Mouse (Mus musculus): ENCODE measurements around the gene Ip6k3. TPM values are rescaled to one million over a fixed set of nuclear protein-coding genes. Genes with fewer than 3 reads are reported as not detected.

The Ip6k3 gene
- total RNA-seq, 1 experiment from 2014 or later = not detected

DNA sequence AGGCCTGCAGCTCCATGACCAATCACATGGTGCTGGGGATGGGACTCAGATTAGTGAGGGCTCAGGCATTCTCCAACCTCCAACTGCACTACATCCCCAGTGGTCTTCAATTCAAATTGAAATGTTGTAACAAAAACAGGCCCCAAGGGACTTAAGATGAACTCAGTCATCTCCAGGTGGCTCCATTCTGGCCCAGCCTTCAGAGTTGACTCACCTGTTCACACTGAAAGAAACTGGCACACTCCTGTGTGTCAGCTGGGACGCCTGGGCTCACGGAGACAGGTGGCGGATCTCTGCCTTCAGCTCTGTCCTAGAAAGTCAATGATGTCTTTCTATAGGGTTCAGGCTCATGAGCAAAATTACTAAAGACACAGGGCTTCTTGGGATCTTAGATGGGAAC is 18.5 kb upstream of the Ip6k3 start:
- ATAC-seq (ENCODE audit: extremely low read depth, insufficient number of reproducible peaks, low FRiP score, poor library complexity, severe bottlenecking) = no peak

DNA sequence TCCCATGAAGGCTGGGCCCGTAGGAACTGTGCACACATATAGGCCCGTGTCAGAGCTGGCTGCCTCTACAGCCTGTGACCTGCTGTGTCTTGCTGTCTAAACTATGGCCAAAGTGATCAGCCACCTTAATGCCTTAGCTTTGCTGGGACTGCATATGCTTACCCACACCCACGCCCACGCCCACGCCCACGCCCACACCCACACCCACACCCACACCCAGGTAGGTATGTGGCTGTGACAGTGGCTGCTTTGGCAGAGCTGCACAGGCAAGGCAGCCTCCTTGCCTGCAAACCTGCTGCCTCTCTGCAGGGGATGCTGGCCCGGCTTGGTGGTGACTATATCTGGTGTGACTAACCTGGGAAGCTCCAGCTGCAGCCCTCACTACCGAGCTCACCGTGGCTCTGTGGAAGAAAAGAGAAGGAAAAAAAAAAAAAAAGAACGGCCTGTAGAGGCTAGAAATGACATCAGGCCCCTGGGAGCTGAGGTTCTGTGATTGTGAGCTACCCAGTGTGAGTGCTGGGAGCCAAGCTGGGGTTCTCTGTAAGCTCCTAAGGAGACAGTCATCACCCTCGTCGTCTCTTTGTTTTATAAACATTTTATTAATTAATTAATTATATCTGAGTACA is 16.2 kb upstream of the Ip6k3 start:
- no peak for ATAC-seq (ENCODE audit: extremely low read depth, insufficient number of reproducible peaks, low FRiP score, poor library complexity, severe bottlenecking)

DNA sequence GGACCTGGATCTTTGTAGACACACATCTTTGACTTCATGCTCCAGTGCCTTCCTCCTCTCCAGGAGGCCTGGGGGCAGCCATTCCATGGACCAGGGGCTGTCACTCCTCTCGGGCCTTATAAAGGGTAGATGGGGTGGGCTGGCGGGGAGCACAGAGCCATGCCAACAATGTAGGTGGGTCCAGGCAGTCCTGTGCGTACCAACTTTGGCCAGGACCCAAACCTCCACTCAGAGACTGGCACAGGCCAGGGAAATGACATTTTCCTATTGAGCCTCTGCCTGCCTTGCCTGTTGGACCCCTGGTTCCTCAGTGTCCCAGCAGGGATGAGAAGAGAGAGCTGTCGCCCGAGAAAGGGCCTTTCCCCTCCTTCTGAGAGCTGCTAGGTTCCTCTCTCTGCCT is 14.8 kb upstream of the Ip6k3 start:
- ATAC-seq (ENCODE audit: extremely low read depth, insufficient number of reproducible peaks, low FRiP score, poor library complexity, severe bottlenecking) = no peak

DNA sequence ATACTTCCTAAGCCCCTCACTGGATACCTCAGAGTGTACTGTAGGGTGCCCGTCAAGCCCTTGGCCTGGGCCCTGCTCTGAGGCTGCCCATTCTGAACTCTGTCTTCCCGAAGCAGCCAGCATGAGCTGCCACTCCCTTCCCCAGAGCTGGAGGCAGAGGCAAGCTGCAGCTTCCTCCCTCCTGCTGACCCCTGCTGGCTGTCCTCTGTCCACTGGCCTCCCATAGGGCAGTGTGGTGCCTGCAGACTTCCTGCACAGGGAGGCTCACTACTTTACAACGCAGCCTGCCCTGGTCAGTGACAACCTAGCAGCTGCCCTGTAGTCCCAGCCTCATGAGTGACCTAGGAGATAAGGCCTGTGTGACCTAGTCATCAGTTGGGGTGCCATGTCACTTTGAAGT is 14.1 kb upstream of the Ip6k3 start:
- no peak for ATAC-seq (ENCODE audit: extremely low read depth, insufficient number of reproducible peaks, low FRiP score, poor library complexity, severe bottlenecking)

DNA sequence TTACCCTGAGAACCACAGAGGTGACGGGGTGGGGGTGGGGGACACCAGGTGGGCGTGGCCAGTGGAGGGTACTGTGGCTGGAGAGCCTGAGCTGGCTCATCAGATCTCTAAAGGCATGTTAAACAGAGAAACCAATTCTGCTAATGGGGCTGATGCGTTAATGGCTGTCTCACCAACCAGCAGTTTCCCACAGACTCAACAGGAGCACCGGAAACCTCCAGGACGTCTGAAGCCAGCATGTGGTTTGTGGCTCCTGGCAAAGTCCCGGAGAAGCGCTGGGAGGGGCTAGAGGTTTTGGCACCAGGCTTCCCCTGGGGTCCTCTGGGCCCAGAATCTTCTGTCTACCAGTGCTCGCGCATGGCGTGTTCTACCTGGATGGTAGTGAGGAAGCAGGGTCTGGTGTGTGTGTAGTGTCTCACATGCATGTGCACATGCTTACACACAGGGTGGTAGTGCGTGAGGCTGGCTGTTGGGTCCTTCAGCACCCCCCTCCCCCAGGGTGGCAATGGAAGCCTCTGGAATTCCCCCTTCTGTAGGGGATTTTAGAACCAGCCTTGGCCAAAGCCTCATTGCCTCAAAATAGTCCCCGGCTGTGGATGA is 12.2 kb upstream of the Ip6k3 start:
- no peak for ATAC-seq (ENCODE audit: extremely low read depth, insufficient number of reproducible peaks, low FRiP score, poor library complexity, severe bottlenecking)

DNA sequence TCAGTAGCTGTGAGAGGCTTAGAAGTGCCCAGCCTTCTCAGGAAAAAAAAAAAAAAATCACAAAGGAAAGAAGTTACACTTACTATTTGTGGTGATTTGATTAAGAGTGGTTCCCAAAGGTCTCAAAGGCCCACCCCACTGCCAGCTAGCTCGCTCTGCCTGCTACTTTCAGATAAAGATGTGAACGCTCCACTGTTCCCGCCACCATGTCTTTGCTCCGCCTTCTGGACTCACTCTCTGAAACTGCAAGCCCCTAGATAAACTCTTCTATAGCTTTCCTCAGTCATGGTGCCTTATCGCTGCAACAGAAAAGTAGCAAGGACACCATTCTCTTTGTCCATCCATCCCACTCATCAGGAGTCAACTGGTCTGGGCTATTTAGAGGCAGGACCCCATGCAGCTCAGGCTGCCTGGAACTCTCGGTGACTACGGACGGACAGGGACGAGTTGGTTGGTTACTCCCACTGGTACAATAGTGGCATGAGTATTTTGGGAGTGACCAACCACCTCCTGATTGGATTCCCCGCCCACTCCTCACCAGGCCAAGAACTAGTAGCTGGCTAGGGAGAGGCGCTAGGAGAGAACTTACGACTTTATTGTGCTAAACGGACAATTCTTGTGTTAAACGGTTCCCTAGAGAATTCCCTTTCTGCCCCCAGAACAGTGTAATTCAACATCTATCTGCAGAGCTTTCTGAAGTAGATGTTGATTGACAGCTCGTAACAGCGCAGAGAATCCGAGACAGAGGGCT is 11.0 kb upstream of the Ip6k3 start:
- no peak for ATAC-seq (ENCODE audit: extremely low read depth, insufficient number of reproducible peaks, low FRiP score, poor library complexity, severe bottlenecking)

DNA sequence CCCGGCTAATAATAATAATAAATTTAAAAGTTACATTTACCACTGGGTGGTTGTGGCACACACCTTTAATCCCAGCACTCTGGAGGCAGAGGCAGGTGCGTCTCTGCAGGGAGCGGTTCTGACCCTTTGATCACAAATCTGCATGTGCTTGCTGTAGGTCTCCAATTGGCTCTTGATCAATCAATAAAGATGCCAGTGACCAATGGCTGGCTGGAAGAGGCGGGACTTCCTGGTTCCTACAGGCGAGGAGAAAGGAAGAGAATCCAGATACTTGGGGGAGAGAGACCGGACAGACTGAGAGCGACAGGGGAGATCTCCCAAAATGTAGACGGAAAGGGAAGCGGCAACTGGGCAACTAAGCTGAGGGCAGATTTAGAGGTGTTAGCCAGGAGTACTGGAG is 10.4 kb upstream of the Ip6k3 start:
- ATAC-seq (ENCODE audit: extremely low read depth, insufficient number of reproducible peaks, low FRiP score, poor library complexity, severe bottlenecking) = no peak

DNA sequence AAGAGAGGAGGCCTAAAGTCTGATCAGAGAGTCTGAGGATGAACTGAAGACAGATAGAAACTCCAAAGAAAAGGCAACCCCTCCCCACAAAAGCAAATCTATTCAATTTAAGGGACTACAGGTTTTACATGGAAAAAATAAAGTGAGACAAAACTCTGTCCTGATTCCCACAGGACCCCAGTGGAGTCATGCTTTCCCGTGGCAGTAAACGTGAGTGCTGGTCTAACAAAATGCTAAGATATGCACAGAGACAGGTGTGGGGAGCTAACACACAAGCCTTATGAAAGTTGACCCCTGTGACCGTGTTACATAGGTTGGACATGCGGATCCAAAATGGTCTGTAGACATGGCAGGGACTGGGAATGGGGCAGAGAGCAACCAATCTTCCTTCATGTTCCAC is 9.2 kb upstream of the Ip6k3 start:
- no peak for ATAC-seq (ENCODE audit: extremely low read depth, insufficient number of reproducible peaks, low FRiP score, poor library complexity, severe bottlenecking)

DNA sequence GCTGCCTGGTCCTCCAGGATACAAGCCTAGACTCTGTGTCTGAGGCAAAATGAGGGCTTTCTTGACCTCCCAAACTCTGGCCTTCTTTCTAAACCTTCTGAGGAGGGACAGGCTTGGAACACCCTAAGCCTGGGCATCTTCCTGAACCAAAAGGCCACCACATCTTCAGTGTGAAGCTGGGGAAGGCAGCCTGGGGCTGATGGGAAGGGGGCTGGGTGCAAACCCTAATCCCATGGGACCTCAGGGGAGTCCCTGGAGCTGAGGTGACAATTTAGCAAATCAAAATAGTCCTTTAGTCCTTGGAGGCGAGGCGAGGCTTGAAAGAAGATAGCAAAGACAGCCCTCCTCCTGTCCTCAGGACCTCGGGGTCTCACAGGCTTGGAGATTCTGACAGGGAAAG is 8.7 kb upstream of the Ip6k3 start:
- no peak for ATAC-seq (ENCODE audit: extremely low read depth, insufficient number of reproducible peaks, low FRiP score, poor library complexity, severe bottlenecking)

DNA sequence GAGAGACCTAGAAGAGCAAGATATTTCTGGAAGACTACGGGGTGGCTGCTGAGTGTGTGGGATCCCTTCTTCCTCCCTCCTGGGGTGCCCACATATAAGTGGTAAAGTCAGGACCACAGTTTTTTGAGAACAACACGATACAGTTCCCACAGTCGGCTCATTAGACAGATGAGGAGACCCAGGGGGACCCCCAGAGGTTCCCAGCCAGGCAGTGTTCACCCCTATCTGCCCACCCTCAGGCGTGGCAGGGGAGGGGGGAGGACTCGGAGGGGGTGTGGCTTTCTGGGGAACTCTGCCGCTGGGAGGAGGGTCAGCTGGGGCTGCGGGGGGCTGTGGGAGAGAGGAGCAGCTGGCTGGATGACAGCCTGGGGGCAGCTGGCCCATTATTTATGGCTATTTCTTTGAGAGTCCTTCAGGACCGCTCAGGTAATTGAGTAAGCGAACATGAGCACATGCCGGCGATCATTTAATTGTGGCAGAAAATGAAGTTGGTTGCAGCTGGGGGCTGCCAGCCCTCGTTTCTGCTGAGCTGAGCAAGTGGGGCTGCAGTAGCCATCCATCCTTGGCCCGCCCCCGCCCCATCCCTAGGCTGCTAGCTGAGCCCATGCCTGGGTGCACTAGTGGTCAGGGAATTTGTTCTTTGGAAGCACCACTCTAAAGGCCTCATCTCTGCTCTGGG is 7.7 kb upstream of the Ip6k3 start:
- ATAC-seq (ENCODE audit: extremely low read depth, insufficient number of reproducible peaks, low FRiP score, poor library complexity, severe bottlenecking) = no peak

DNA sequence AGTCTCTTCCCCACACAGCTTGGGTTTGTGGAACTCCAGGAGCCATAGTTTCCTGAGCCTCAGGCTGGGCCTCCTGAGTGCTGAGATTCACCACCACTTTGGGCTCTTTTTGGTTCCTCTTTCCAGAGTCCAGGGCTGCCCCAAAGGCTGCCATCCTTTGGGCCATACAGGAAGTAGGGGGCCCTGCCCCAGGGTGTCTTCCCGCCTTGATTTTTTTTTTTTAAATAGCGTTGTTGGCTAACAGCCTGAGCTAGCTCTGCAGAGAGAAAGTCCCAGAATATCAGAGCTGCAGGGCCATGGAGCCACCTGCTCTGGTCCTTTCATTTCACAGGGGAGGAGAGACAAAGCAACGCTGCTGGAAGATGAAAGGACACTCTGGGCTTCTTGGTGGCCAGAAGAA is 6.1 kb upstream of the Ip6k3 start:
- no peak for ATAC-seq (ENCODE audit: extremely low read depth, insufficient number of reproducible peaks, low FRiP score, poor library complexity, severe bottlenecking)

DNA sequence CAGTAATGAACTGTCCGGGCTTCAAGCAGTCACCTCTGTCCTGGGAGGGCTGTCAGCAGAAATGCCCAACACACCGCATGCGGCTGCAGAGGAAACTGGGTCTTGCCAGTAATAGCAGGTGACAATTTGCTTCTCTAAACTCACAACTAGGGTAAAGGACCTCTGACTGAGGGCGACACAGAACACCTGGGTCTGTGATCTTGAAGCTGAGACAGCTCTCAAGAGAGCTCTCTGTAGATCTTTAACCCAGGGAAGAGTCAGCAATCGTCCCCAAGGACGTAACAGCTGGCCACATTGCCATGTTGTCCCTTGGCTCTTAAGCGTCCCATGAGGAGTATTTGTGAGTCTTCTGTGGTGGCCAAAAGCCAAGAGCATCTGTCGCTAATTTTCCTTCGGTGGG is 4.9 kb upstream of the Ip6k3 start:
- ATAC-seq (ENCODE audit: extremely low read depth, insufficient number of reproducible peaks, low FRiP score, poor library complexity, severe bottlenecking) = no peak

DNA sequence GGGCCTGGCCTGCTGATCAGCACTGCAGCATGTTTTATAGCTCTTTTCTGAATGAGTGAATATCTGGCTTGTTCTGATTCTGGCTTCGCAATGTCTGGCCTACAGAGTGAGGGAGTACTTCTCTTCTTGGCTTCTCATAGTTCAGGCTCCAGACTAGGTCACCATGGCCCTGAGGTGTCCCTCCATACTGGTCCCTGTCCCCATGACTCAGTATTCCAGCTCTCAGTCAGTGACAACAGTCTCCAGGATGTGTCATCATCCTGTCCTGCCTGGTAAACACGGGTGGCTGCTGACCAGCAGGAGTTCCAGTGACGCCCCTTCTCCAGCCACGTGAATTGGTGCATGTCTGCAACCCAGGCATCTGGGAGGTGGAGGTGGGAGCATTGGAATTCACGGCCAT is 3.5 kb upstream of the Ip6k3 start:
- ATAC-seq (ENCODE audit: extremely low read depth, insufficient number of reproducible peaks, low FRiP score, poor library complexity, severe bottlenecking) = no peak

DNA sequence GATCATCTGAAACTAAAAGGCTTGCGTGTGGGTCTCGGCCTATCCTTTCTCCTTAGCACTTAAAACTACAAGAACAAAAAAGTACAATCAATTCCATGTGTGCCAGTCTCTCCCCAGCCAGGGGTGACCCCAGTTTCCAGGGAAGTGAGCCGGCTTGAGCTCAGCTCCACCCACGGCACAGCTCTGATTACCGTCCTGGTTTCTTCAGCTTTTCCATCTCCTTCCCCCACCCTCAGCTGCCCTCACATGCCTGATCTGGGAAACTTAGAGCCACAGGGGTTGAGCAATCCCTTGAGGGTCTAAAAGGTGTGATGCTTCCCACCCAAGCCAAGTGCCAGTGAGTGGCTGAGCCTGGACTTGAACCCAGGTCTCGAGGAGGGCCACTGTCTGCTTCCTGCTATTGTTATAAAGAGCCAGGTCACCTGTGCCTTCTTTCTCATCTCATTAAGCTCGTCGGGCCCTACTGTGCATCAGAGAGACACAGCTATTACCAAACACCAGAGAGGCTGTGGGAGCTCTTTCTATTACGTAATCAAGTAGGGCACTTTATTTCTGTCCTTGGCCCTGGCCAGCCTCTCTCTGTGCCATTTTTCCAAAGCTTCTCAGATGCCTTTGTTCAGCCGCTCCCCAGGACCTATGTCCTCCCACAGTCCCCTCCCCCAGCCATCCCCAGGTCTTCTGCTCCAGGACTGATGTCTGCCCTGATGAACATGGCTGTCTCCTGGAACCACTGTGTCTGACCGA is 2.5 kb upstream of the Ip6k3 start:
- ATAC-seq (ENCODE audit: extremely low read depth, insufficient number of reproducible peaks, low FRiP score, poor library complexity, severe bottlenecking) = no peak

DNA sequence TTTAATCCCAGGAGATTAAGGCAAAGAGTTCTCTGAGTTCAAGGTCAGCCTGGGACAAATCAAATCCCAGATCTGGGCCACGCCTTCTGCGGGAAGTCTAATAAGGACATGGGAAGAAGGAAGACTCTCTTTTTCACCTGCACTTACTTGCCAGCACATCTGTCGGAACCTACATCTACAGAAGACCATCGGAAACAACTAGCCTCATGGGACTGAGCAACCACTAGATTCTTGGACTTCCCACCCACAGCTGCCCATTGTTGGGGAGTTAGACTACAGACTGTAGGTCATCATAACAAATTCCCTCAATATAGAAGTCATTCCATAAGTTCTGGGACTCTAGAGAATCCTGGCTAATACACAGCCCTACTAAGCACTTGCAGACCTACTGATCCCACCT is 974 bp upstream of the Ip6k3 start:
- ATAC-seq (ENCODE audit: extremely low read depth, insufficient number of reproducible peaks, low FRiP score, poor library complexity, severe bottlenecking) = no peak

DNA sequence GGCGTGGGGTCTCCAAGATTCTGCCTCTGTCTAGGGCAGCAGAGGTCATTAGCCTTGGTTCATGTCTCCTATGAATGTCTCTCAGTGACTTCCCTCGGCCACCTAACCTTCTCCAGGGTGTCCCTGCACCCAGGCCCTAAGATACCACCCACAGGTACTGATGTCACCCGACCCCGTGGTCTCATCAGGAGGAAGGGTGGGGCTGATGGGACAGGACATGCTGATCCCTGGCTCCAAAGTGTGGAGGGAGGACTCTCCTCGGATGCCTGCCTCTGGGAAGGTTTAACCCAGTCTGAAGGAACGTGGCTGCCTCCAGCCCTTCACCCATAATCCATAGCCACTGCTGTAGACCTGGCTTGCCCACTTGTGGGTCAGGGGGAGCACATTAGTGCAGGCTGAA is 694 bp downstream of the Ip6k3 start:
- no peak for ATAC-seq (ENCODE audit: extremely low read depth, insufficient number of reproducible peaks, low FRiP score, poor library complexity, severe bottlenecking)

DNA sequence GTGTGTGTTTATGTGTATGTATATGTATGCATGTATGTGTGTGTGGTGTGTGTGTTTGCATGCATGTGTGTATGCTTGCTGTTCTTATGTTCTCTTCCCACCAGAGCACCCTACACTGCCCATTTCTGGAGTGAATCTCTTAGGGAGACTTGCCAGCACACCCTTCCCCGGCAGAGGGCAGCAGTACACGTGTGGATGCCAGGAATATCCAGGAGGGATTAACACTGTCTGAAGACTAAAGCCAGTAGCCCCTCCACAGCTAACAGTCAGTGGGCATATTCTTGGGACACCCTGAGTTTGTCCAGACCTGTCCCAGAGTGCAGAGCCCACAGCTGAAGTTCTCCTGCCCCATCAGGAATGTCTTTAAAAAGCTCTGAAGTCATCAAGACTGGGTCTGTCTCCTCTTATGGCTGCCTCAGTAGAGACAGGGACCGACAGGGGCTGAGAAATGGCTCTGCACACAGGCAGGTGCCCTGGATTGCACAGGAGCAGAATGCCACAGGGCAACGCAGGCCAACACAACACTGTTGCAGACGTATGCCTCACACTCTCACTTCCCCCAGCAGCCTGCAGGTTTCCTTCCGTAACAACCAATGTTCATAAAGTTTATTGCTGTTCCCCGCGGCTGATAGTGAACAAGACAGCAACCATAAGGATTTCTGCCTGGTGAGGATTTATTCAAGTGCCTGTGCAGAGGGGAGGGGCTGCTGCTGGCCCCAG is 2.4 kb downstream of the Ip6k3 start:
- ATAC-seq (ENCODE audit: extremely low read depth, insufficient number of reproducible peaks, low FRiP score, poor library complexity, severe bottlenecking) = no peak

DNA sequence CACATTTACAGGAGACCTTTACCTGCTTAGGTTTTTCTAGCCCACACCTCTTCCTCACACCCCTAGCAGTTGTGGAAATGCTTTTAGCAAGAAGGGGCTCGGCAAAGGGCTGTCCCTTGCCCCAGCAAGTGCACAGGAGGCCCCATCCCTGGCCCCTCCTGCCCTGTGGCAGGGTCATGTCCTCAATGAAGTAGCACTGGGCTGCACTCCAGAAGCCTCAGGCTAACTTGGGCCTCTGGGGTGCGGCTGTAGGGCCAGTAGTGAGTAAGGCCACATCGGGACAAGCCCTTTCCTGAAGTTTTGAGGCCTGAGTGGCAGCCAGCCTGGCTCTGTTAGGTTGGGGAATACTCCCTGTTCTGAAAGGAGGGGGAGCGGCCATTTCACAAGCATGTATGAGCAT is 6.7 kb downstream of the Ip6k3 start:
- no peak for ATAC-seq (ENCODE audit: extremely low read depth, insufficient number of reproducible peaks, low FRiP score, poor library complexity, severe bottlenecking)

DNA sequence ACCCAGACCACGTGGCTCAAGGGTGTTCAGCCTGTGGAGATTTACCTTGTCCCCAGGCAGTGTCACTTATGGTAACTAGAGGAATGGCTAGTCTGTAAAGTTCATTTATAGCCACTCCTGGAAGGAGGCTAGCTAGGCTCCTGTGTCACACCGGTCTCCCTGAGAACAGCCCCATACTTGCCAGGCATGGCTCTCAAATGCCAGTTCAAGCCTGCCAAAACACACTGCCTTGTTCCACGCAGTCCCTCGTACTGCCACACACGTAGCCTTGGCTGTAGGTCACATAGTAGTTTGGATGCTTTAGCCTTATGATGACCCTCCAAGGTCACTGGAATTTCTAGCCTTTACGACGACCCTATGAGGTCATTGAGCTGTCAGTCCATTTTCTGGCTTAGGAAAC is 8.4 kb downstream of the Ip6k3 start:
- no peak for ATAC-seq (ENCODE audit: extremely low read depth, insufficient number of reproducible peaks, low FRiP score, poor library complexity, severe bottlenecking)
